Mouse (Mus musculus) megakaryocyte, embryonic 14.5 days (primary cell): ENCODE results near the gene Kank1.

Experiments used
- FLI1 ChIP-seq: IDR thresholded peaks from 2 replicates; pipeline ENCODE4 v1.6.1; 2012; ENCODE audit warnings: low read length, inconsistent platforms, mixed read lengths
- GATA1 ChIP-seq: IDR thresholded peaks from 3 replicates; pipeline ENCODE4 v1.6.1; 2012; ENCODE audit warnings: mixed read lengths, low read length, inconsistent platforms, borderline replicate concordance

GRCm38 (mm10) chr19:25246062-25246461, 9.3 kb downstream of the Kank1 start:
- TF ChIP-seq GATA1 (no peak), FLI1 (no peak)
